Mouse (Mus musculus): ENCODE measurements around the gene Bcar1. TPM values are rescaled to one million over a fixed set of nuclear protein-coding genes. Genes with fewer than 3 reads are reported as not detected.

Bcar1 gene
- polyA plus RNA-seq, 2 experiments = 4.3 to 5.6 TPM

DNA sequence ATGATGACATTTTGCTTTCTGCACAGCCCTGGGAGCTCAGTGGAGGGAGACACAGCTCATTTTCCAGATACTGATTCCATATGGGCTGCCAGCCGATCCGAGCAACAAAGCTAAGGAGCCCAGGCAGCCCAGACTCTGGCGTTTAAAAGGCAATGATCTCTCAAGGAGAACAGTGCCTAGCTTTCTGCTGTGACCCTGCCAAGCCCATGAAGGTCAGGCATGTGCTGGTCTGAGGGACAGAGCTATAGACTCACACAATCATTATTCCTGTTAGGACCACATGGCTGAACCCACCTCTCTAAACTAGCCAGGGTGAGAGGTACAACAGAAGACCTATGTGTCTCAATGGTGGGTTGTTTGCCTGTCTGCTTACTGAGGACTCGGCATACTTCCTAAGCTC, 44.1 kb upstream of the Bcar1 start:
- WGBS (ENCODE audit: insufficient replicate concordance) = 78% methylated on average over 4 of the region's 4 CpGs
- no peak overlapping the region for H3K27ac ChIP-seq
- H3K4me3 ChIP-seq (ENCODE audit: insufficient read depth in 1 of 2, low read depth in 2 of 2, low read length in 2 of 2) = no peak overlapping the region
- no peak for DNase-seq (ENCODE audit: low read depth in 3 of 3, low spot score in 3 of 3)
- H3K9ac ChIP-seq (replicated peaks) = no peak overlapping the region
- H3K9me3 ChIP-seq (ENCODE audit: control insufficient read depth, low read length) = no peaks in the 10 kb centered on the region
- 0 out of 4 replicates have a peak, but pooled peaks cover 0 to 2% of the 10 kb centered on the region in 2 experiments for H3K4me1 ChIP-seq (replicated peaks; ENCODE audit: control insufficient read depth in 2 of 2, insufficient read depth in 2 of 2, low read length in 1 of 2)
- H3K4me2 ChIP-seq (ENCODE audit: low read depth) = no peak overlapping the region
- H3K36me3 ChIP-seq (replicated peaks; ENCODE audit: control insufficient read depth, insufficient read depth, low read depth) = no peaks in the 10 kb centered on the region
- no peak for TF ChIP-seq CTCF (IDR thresholded peaks at IDR 0.05; ENCODE audit: low read depth)
- ATAC-seq (ENCODE audit: insufficient read depth) = no peak
- H3K27me3 ChIP-seq (ENCODE audit: control insufficient read depth, insufficient read depth, low read length) = no peaks in the 10 kb centered on the region

DNA sequence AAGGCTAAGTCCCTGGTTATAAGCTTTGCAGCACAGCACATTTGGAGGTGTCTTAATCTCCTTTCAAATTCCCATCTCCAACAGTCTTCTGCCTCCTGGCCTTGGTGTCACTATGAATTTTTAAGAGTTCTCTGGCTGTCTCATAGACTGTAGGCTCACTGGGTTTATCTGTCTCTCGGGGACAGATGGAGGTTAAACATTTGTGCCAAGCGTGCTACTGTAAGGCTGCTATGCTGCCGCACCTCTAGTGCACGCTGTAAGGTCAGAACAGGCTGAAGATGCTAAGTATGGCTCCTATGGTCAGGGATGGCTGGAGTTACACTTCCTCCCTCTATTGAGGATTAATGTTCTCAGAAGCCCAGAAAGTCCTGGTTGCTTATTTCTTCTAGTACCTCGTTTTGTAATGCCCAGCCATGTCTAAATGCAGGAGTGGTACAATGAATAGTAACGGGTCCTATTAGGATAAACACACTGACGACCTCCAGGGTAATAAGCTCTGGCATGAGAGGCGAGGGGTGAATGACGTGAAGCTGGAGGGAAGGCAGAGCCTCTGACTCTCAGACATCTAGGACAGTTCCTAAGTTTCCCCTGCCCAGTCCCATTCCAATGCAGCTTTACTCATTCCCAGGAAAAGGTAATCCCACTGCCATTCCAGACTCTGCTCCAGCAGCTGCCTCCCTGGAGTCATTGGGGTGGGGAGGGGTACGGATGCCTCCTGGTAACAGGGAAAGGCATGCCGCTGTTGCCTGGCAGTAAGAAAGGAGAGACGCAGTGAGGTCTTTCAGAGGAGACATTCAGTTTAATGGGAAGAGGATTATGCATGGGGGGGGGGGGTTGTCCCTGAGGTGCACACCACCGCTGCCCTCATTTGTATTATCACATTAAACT, 43.3 kb upstream of the Bcar1 start:
- Histone ChIP-seq H3K4me1 (replicated peaks; ENCODE audit: control insufficient read depth in 2 of 2, insufficient read depth in 2 of 2, low read length in 1 of 2) (0 out of 4 replicates have a peak, but pooled peaks cover 0 to 2% of the 10 kb centered on the region in 2 experiments), H3K9me3 (ENCODE audit: control insufficient read depth, low read length) (no peaks in the 10 kb centered on the region), H3K9ac (replicated peaks) (no peak overlapping the region), H3K4me3 (ENCODE audit: insufficient read depth in 1 of 2, low read depth in 2 of 2, low read length in 2 of 2) (no peak overlapping the region), H3K4me2 (ENCODE audit: low read depth) (no peak overlapping the region), H3K36me3 (replicated peaks; ENCODE audit: control insufficient read depth, insufficient read depth, low read depth) (no peaks in the 10 kb centered on the region), H3K27ac (no peak overlapping the region), H3K27me3 (ENCODE audit: control insufficient read depth, insufficient read depth, low read length) (no peaks in the 10 kb centered on the region)
- TF ChIP-seq CTCF (IDR thresholded peaks at IDR 0.05; ENCODE audit: low read depth) = no peak
- no peak for TF ChIP-seq EP300 (IDR thresholded peaks at IDR 0.05; ENCODE audit: low read depth)
- DNase-seq (ENCODE audit: low read depth in 3 of 3, low spot score in 3 of 3) = no peak
- no peak for ATAC-seq (ENCODE audit: insufficient read depth)
- WGBS (ENCODE audit: insufficient replicate concordance) = 71% methylated on average over 13 of the region's 13 CpGs

DNA sequence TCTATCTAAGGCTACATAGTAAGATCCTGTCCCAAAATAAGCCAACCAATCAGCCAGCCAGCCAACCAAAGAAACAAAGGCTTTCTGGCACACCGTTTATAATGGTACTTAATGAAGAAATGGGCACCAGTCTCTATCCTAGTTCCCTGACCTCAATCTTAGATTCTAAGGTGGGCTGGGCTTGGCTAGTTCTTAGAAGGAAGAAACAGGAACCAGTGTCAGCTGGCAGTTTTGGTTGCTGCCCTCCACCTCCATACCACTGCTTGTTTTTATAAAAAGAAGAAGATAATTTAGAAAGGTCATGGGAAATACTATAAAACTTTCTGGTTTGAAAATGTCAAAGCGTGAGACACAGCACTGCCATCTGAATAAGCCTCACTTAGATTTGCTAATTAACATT, 42.5 kb upstream of the Bcar1 start:
- no peaks in the 10 kb centered on the region for H3K36me3 ChIP-seq (replicated peaks; ENCODE audit: control insufficient read depth, insufficient read depth, low read depth)
- no peaks in the 10 kb centered on the region for H3K9me3 ChIP-seq (ENCODE audit: control insufficient read depth, low read length)
- H3K4me1 ChIP-seq (replicated peaks; ENCODE audit: control insufficient read depth in 2 of 2, insufficient read depth in 2 of 2, low read length in 1 of 2) = peaks cover 0 to 2% of the 10 kb centered on the region in 2 experiments; a peak in 1 of 4 replicates
- H3K9ac ChIP-seq (replicated peaks) = no peak overlapping the region
- H3K27me3 ChIP-seq (ENCODE audit: control insufficient read depth, insufficient read depth, low read length) = no peaks in the 10 kb centered on the region
- no peak overlapping the region for H3K4me2 ChIP-seq (ENCODE audit: low read depth)
- ATAC-seq (ENCODE audit: insufficient read depth) = no peak
- TF ChIP-seq CTCF (IDR thresholded peaks at IDR 0.05; ENCODE audit: low read depth) (no peak), EP300 (IDR thresholded peaks at IDR 0.05; ENCODE audit: low read depth) (no peak)
- WGBS (ENCODE audit: insufficient replicate concordance) = 70% methylated on average over 2 of the region's 2 CpGs
- H3K27ac ChIP-seq = no peak overlapping the region
- no peak overlapping the region for H3K4me3 ChIP-seq (ENCODE audit: insufficient read depth in 1 of 2, low read depth in 2 of 2, low read length in 2 of 2)
- no peak for DNase-seq (ENCODE audit: low read depth in 3 of 3, low spot score in 3 of 3)

- Histone ChIP-seq H3K27me3 (ENCODE audit: control insufficient read depth, insufficient read depth, low read length) (no peaks in the 10 kb centered on the region), H3K4me1 (replicated peaks; ENCODE audit: control insufficient read depth in 2 of 2, insufficient read depth in 2 of 2, low read length in 1 of 2) (peaks cover 0 to 11% of the 10 kb centered on the region in 2 experiments; a peak in 1 of 4 replicates), H3K4me2 (ENCODE audit: low read depth) (no peak overlapping the region), H3K9me3 (ENCODE audit: control insufficient read depth, low read length) (no peaks in the 10 kb centered on the region), H3K36me3 (replicated peaks; ENCODE audit: control insufficient read depth, insufficient read depth, low read depth) (no peaks in the 10 kb centered on the region; the same call in 1 of the 2 replicates), H3K27ac (no peak overlapping the region), H3K4me3 (ENCODE audit: insufficient read depth in 1 of 2, low read depth in 2 of 2, low read length in 2 of 2) (no peak overlapping the region), H3K9ac (replicated peaks) (no peak overlapping the region)
- TF ChIP-seq CTCF (IDR thresholded peaks at IDR 0.05; ENCODE audit: low read depth) (no peak), EP300 (IDR thresholded peaks at IDR 0.05; ENCODE audit: low read depth) (no peak)
- no peak for DNase-seq (ENCODE audit: low read depth in 3 of 3, low spot score in 3 of 3)
- no peak for ATAC-seq (ENCODE audit: insufficient read depth)
- 68% methylated on average over 9 of the region's 9 CpGs for WGBS (ENCODE audit: insufficient replicate concordance)
Observed at GRCm38 (mm10) chr8:111782671-111783394, 39.2 kb upstream of the Bcar1 start.

DNA sequence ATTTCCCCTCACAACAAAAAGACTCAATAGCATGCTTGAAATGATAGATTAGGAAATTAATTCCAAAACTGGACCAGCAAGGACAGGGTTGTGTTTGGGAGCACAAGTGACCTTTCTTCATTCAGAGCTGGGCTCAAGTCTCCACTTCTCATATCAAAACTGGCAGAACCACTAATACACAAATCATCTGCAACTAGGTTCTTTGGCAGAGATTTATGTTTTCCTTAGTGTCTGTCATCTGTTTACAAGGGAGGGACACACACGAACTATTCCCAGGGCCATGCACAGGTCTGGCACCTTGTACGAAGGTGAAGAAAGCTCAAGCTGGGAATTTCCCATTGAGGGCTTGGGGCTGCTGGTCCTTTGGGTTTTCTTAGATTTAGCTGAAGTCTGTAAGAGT, 38.6 kb upstream of the Bcar1 start:
- no peak overlapping the region for H3K4me3 ChIP-seq (ENCODE audit: insufficient read depth in 1 of 2, low read depth in 2 of 2, low read length in 2 of 2)
- TF ChIP-seq EP300 (IDR thresholded peaks at IDR 0.05; ENCODE audit: low read depth) (no peak), CTCF (IDR thresholded peaks at IDR 0.05; ENCODE audit: low read depth) (no peak)
- no peaks in the 10 kb centered on the region; the same call in 1 of the 2 replicates for H3K36me3 ChIP-seq (replicated peaks; ENCODE audit: control insufficient read depth, insufficient read depth, low read depth)
- no peaks in the 10 kb centered on the region for H3K9me3 ChIP-seq (ENCODE audit: control insufficient read depth, low read length)
- no peak overlapping the region for H3K27ac ChIP-seq
- H3K4me1 ChIP-seq (replicated peaks; ENCODE audit: control insufficient read depth in 2 of 2, insufficient read depth in 2 of 2, low read length in 1 of 2) = peaks cover 0 to 11% of the 10 kb centered on the region in 2 experiments; a peak in 1 of 4 replicates
- 69% methylated on average over 2 of the region's 2 CpGs for WGBS (ENCODE audit: insufficient replicate concordance)
- no peak overlapping the region for H3K4me2 ChIP-seq (ENCODE audit: low read depth)
- H3K27me3 ChIP-seq (ENCODE audit: control insufficient read depth, insufficient read depth, low read length) = no peaks in the 10 kb centered on the region
- ATAC-seq (ENCODE audit: insufficient read depth) (no peak), DNase-seq (ENCODE audit: low read depth in 3 of 3, low spot score in 3 of 3) (no peak)
- H3K9ac ChIP-seq (replicated peaks) = no peak overlapping the region
